Mouse (Mus musculus) testis, postnatal 10 days (tissue): ENCODE measurements around the gene Vav1.

Experiments used
- DNase-seq: peaks from one replicate; pipeline ENCODE4 v3.0.0; 2021; ENCODE audit warnings: low spot score

The Vav1 gene

DNA sequence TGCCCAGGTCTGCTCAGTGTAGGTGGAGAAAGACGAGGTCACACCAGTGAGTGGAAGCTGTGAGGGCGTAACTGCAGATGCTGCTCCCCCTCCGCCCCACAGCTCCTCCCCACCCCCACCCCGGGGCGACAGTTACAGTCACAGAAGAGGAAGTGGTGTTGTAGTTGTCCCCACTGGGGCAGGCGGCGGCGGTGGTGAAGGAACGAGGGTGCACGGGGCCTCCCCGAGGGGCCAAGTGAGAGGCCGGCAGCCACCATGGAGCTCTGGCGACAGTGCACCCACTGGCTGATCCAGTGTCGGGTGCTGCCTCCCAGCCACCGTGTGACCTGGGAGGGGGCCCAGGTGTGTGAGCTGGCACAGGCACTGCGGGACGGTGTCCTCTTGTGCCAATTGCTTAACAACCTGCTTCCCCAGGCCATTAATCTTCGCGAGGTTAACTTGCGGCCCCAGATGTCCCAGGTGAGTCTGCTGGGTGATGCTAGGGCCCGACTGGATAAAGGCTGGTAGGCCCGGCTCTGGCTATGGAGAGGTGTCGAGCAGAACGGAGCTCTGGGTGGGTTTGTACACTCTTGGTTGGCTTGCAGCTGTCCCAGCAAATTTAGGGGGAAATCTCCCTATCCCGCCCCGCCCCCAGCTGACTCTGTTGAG lies at the start of gene Vav1:
Gene Vav1 (plus strand): TSS at position 158 of the 648 bp plus-strand sequence.
- DNase-seq: no peak

DNA sequence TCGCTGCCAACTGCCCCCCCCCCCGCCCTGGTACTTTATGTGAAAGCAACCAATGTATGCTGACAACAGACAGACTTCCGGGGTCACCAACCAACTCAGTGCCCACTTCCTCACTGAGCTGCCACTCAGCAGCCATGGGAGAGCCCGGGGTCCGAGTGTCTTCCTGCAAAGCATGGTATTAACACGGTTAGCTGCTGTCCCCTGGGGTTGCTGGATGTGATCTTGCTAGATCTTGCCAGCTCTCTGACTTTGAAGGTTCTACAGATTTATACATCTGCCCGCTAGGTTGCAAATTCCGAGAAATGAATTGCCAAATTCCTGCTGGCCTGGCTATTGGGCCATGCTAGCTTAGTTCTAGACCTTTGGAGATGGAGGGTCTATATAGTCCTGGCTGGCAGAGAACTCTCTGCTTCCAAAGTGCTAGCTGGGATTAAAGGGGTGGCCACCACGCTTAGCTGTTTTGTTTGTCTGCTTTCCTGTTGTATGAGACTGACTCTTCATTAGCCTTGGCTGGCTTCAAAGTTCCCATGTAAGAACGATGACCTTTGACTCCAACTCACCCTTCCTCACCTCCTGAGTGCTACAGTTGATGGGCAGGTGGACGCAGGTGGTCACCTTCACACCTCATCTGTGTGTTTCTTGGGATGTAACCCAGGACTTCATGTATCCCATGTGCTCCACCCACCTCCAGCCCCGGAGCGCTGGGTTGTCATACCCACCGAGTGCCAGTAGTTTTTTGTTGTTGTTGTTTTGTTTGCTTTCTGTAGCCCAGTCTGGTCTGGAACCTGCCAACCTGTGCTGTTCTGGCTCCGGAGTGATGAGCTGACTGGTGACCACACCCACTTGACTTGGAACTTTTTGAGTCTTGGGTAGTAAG lies 48.8 kb upstream of the Vav1 start:
- no peak for DNase-seq

DNA sequence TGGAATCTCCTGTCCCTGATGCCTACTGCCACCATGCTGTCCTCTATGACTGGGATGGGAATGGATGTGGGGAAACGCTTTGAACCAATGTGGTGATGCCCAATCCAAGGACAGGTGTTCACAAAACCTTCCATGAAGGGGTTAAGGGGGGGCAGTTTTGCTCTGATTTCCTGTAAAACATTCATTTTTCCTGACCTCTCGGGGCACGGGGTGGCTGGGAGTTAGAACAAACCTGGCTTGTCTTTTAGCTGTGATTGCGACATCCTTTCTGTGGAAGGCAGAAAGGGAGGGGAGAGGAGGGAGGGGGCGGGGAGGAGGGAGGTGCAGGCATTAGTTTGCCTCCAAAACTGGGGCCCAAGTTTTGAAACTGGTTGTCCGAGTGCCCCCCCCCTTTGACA lies 48.2 kb upstream of the Vav1 start:
- DNase-seq: no peak

DNA sequence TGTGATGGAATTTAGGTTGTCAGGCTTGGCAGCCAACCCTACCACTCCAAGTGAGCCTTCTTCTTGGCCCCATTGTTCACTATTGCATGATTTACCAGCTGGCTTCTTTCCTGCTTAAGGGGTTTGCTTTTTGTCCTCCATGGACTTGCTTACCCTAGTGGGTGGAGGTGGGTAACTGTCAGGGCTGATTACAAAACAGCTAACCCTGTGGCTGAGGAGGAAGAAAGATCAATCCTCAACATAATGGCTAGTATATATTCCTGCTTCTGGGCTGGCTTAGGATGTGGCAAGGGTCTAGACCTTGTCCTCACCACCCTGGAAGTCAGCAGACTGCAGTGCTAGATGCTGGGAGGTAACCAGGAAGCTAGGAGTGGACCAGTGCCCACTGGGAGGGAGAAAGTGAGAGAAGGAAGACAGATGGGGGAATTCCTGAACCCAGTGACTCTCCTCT lies 47.6 kb upstream of the Vav1 start:
- DNase-seq: no peak

DNA sequence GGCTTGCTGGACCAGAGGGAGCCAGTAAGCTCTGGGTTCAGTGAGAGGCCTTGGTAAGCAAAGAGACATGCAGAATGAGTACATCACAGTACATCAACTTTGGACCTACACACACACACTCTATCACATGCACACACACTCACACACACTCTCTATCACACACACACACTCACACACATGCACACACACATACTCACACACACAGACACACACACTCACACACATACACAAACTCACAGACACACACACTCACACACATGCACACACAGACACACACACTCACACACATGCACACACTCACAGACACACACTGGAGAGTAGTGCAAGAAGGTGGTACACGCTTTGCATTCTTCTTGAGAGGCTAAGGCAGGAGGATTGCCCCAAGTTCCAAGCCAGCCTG lies 46.7 kb upstream of the Vav1 start:
- no peak for DNase-seq

DNA sequence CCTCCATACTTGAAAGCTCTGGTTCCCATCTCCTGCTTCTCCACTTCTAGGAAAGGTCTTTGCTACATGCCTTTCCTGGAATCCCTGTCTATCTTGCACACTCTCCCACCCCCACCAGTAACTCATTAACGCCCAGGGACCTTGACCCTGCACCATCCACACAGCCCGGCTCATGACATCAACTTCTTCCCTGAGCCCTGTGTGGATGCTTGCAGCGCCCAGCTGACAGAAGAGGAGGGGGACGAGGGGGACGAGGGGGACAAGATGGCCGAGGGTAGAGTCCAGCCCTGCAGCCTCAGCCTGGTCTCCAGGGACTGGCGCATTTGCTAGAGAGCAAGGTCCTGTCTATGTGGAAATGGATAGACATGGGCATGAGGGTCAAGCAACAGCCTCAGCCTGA lies 45.9 kb upstream of the Vav1 start:
- peak; percentile 60 for DNase-seq

DNA sequence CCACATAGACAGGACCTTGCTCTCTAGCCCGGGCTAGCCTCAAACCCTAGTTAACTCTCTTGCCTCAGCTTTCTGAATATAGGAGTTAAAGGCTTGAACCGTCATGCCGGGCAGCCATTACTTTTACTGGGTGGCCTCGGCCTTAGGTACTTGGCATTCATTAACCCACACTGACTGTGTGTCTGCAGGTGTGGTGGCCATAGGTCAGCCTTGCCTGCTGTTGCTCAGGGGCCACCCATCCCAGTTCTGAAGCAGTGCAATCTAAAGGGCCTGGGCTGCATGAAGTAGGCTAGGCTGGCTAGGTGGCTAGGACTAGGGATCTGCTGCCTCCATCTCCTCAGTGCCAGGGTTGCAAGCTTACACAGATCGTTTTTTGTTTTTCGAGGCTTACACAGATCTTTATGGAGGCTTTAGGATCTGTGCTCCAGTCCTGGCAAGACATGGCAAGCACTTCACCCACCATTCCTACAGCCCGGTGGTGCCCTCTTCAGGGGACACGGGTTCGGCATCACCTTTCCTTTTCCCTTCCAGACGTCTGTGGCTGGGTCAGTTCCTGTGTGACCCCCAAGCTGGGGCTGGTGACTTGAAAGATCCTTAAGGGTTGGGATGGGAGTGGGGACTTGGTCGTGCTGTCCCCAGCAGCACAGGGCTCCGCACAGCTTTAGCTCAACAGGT lies 44.5 kb upstream of the Vav1 start:
- no peak for DNase-seq

DNA sequence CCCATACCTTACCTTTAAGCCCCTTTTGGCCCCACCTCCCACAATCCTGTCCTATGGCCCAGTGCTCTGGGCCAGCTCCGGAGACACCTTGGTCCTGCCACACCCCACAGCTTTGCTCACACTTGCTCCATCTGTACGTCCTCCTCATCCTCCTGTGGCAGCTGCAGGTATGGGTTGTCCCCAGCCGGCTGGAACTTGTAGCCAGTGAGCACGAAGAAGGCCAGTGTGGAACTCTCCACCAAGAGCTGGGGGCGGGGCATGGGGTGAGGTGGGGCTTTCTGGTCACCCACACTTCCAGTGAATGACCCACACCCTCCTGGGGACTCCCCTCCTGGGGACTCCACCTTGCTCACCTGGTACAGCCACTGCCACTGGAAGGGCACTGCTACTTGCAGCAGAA lies 43.1 kb upstream of the Vav1 start:
- DNase-seq: no peak

DNA sequence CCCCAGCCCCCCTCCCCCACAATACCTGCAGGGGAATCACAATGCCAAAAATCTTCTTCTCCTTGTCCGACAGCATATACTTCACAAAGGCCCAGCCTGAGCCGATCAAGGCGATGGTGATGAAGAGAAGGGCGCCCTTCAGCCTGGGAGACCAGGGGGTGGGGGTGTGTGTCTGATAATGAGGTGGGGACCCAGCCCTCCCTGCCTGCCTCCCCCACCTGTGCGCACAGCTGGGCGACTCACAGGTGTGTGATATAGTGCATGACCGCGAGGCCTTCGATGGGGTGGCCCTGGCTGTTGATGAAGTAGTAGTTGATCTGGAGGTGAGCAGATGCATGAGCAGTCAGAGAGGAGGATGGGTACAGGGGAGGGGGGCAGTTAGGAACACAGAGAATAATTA lies 41.7 kb upstream of the Vav1 start:
- no peak for DNase-seq

DNA sequence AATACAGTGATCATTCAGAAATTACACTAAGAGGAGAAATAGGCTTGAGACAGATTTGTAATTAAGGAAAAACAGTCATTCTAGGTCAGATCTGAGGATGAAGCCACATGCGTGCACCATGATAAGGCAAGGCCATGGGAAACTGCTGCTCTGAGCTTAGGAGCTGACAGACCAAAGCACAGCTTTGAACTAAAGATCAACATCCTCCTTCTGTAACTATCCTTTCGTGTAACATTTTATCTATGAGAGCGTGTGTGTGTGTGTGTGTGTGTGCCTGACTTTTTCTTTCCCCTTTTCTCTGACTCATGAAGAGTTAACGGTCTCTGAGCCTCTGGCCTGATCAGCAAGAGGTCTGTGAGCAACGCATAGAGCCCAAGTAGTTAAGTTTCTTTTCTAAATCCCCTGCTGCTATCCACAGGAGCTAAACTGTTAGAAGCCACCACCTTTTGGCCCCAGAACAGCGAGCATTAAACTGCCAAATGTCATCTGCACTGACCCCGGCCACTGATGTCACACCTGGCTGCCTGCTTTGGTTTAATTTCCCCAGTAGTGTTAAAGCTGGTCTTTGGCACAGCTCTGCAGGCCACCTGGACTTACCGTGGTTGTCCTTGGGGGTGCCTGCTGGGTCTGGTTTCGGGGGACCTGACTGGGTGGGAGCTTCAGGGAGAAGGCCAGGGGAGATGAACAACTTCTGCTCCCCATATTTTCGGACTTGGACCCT lies 35.1 kb upstream of the Vav1 start:
- DNase-seq: no peak

DNA sequence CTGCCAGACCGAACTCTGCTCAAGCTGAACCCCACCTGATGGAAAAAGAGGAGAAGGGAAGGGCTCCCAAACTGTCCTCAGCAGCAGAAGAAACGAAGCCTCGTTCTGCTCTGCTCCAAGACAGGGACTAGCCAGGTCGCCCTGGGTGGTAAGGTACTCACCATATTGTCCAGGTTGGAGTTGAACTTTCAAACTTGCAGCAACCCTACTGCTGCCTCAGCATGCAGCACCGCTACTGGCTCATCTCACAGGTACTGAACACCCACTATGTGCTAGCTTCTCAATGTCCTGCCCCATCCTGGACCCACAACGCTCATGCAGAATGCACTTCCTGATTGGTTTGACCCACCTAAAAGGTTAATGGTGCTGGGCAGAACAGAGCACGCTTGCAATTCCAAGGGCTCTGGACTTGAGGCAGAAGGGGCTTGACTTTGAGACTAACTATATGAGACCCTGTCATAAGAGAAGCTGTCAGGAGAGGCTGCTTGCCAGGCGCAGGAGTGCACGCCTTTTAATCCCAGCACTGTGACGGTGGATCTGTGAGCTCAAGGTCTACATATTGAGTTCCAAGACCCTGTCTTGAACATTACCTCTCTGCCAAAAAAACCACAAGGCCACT lies 33.5 kb upstream of the Vav1 start:
- no peak for DNase-seq

DNA sequence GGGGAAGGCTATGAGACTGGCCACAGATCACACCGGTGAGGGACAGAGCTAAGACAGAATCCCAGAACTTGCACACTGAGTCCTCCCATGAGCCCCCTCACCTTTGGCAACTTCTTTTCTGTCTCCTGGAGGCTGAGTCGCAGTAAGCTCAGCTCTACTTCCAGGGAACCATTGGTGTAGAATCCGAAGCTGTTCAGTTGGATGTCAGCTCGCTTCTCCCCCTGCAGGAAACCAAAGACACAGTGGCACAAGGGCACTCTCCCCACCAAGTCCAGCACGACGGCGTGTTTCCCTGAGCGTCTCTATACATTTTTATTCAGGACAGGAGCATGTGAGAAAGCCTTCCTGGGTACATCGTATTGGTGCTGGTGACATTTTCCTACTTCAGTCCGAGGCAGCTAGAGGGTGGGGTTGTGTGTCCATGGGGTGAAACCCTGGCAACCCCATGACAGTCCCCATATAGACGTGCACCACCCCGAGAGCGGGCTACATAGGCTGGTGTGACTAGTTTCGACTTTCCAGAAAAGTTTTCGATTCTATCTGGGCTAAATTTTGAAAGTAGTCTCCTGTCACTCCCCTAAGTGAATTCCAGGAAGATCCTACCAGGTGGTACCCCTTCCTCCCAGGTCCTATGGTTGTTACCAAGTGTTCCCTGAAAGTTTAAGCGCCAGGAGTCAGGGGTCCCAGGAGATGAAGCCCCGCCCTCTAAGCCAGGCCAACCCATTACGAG lies 32.1 kb upstream of the Vav1 start:
- DNase-seq: no peak

DNA sequence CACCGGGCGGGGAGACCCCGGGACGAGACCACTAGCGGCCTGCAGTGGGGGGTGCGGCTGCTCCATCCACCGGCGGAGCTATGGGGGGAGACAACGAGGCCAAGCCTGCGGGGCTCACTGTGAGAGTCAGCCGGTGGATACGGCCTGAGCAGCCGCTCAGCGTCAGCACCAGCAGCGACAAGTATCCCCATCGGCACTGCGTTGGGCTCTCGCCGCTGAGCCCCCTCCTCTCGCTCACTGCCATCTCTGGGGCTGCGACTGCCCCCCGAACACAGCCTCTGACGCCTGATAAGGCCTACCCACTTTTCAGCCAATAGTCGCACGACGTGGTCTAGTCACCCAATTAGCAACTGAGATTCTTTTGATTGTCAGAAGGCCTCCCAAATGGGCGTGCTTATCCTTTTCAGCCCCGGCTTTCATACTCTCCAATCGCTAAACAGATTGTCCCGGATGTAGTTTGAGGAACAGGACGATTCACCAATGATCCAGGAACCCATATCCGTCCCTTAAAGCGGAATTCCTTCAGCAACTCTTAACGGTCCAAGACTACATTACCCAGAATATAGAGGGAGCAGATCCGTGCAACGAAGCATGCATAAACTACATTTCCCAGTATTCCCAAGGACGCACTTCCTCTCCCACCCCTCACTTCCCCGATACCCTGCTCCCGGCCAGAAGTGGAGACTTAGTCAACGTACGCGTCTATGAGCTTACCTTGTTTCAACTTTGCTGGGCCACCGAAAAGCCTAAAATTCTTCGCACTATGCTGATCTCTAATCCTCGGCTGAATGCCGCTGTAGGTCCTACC lies 31.3 kb upstream of the Vav1 start:
- DNase-seq: peak; percentile 89

DNA sequence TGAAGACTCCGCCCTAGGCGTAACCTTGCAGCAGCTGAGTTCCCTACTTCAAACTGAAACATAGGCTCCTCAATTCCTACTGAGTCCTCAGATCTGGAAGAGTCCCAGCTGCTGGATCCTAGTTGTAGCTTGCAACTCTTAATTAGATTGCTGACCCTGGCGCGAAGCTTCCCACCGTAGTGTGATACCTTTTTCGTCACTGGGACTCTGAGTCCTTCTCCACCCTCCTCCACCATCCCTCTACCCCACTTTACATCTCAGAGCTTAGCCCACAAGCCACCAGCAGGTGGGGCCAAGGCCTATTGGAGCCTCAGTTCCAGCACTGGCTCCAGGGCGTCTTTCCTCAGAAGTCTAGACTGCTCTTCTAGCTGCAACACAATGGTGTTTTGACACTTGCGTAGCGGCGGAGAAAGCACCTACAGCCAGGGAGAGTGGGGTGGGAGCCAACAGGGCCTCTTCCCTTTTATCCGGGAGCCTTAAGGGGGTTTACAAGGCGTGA lies 30.6 kb upstream of the Vav1 start, which contains the start of gene Gpr108:
Gene Gpr108 (minus strand): TSS at position 246 of the 499 bp plus-strand sequence.
- DNase-seq: peak; percentile 87

DNA sequence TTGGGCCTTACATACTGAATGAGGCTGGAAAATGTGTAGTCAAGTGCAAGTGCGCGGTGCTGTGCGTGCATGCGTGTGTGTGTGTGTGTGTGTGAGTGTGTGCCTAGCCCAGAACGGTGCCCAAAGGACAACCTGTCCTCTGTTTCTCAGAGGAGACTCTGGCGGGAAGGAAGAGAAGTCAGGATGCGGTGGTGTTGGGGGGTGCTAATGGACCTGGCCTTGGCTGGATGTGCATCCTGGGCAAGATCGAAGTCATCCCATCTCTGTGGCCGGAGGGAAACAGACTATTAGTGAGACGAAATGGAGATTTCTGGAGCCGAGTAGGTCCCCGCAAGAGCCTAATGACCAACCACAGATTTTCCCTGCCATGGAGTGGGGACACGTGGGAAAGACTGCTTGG lies 30.1 kb upstream of the Vav1 start:
- no peak for DNase-seq

DNA sequence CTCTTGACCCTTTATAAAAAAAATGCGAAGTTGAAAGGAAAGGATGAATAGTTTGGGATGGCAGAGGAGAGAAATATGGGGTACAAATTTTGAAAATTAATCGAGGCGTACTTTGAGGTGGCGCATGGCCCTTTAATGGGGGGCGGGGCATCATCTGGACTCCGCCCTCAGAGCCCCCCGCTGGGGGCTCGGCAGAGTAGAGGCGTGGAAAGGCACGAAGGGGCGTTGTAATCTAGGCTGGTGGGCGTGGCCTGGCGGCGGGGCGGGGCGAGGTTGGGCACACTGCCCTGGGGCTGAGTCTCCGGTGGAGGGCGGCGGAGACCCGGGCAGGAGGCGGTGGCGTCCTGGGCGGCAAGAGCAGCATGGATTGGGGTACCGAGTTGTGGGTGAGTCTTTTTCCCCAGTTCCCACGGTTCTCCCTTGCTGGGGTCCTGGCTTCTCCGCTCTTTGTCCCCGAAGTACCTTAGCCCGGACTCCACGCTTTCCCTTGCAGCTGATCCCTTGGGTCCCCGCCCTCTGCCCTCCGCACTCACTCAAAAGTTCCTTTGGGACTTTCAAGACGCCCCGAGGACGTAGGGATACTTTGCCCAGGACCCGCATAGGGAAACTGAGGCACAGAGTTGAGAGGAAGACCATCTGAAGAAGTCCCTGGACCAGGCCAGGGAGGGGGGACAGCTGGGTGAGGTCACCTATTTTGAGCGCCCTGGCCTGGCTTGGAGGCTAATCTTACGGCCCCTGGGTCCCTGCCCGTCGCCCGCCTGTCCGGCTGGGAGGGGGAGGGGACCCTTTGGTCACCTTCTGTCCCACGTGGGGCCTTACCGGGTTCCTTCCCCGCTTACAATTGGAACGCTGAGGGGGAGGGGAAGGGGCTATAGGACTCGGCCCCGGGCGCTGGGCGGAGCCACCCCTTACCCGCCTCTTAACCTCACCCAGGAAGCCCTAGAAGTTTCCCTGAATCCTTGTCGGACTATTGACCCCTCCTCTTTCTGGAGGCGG lies 29.4 kb upstream of the Vav1 start, which contains the start of gene Trip10:
Gene Trip10 (plus strand): TSS at position 270 of the 996 bp plus-strand sequence.
- peak; percentile 99 for DNase-seq

DNA sequence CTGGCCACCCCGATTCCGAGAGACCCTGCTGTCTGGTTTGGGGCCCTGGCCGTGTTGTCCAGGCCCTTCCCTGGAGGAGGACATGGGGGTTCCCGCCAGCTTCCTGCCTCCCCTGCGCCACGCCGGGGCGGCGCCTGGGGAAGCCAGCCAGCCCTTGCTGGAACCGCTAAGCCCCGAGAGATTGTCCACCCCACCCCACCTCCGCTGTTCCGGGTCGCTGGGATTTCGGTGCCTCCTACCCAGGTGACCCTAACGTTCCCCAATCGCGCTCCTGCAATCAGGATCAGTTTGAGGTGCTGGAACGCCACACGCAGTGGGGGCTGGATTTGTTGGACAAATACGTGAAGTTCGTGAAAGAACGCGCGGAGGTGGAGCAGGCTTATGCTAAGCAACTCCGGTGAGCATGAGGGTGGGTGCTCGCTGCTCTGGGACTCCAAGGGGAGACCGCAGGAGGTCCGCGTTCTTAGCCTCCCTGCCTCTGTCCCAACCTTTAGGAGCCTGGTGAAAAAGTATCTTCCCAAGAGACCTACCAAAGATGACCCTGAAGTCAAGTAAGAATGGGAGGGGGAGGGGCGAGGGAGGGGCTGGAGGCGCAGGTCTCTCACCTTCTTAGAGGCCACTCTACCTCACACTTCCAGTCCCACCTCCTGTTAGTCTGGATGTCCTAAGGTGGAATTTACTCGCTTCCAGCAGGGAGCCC lies 28.3 kb upstream of the Vav1 start:
- DNase-seq: peak; percentile 67

DNA sequence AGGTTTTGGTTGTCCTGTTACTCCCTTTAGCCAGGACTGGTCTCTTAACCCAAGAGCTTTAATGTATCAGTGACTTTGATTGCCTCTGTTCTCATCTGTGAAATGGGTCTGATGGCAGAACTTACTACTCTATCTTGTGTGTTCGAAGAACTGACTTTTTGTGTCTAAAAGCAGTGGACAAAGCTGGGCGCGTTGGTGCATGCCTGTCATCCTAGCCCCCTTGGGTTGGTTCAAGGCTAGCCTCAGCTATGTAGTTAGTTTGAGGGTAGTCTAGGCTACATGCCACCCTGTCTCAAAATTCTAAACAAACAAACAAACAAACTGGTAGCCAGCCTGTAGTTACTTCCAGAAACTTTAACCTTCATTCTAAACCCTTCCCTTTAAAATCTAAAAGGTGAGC lies 27.5 kb upstream of the Vav1 start:
- DNase-seq: no peak
